Mouse (Mus musculus) limb, embryonic 15.5 days (tissue): ENCODE measurements around the gene Eef1akmt4. TPM values are rescaled to one million over a fixed set of nuclear protein-coding genes. Genes with fewer than 3 reads are reported as not detected.
A peak's percentile ranks its signal among the peaks of the same experiment; 100 is the strongest.

Experiments
- microRNA counts: library from miRNA; unstranded; fragments of <30 nt; microRNA quantifications from one replicate; lab custom pipeline; 2016
- microRNA-seq: library from miRNA; unstranded; fragments of <30 nt; microRNA quantifications from one replicate; pipeline ENCODE4, GENCODE M21; 2016
- polyA plus RNA-seq: library from polyadenylated mRNA; unstranded; fragments of >200 nt; fragmentation: Nextera tagmentation; extraction: Ambion mirVana; gene quantifications from 2 replicates; pipeline ENCODE4 v1.2.1, GENCODE M21; 2015

Gene Eef1akmt4
- polyA plus RNA-seq, 1 experiment from 2014 or later: 29.6 TPM

MicroRNA genes within 50 kb of the gene (microRNA counts, 519-probe panel; counts per million panel counts)
- 2,389 counts per million, percentile 47 among the panel's probes with 10 or more counts for microRNA mmu-miR-1224 (lab: Ali Mortazavi, UCI)

Small RNA genes within 50 kb of the gene (microRNA-seq; reads per million reads assigned to microRNA genes)
- 1.8 reads per million for gene Mir1224

Other genes with a start within 250 kb of the Eef1akmt4 start
- 67.0 and 76.2 TPM in 2 replicates for gene Abcc5, start 185.2 kb upstream of the Eef1akmt4 start, polyA plus RNA-seq
- 88.4 and 93.5 TPM in 2 replicates for gene Eif2b5, start 112.8 kb upstream of the Eef1akmt4 start, polyA plus RNA-seq
- gene Dvl3, start 94.6 kb upstream of the Eef1akmt4 start, polyA plus RNA-seq: 20.9 and 22.0 TPM in 2 replicates
- gene Ap2m1, start 76.1 kb upstream of the Eef1akmt4 start, polyA plus RNA-seq: 572 and 581 TPM in 2 replicates
- gene Abcf3, start 63.0 kb upstream of the Eef1akmt4 start, polyA plus RNA-seq: 60.0 and 60.3 TPM in 2 replicates
- 0.55 and 0.60 TPM in 2 replicates for gene Vwa5b2, start 22.1 kb upstream of the Eef1akmt4 start, polyA plus RNA-seq
- gene Gm49333, start within 50 bp of the Eef1akmt4 start, polyA plus RNA-seq: not detected in 2 replicates
- gene Alg3, start 142 bp downstream of the Eef1akmt4 start, polyA plus RNA-seq: 33.6 and 38.4 TPM in 2 replicates
- gene Camk2n2, start 9.7 kb downstream of the Eef1akmt4 start, polyA plus RNA-seq: 1.1 and 1.2 TPM in 2 replicates
- gene Ece2, start 18.2 kb downstream of the Eef1akmt4 start, polyA plus RNA-seq: 5.3 and 6.3 TPM in 2 replicates
- 292 and 314 TPM in 2 replicates for gene Psmd2, start 40.1 kb downstream of the Eef1akmt4 start, polyA plus RNA-seq
- gene Eif4g1, start 56.7 kb downstream of the Eef1akmt4 start, polyA plus RNA-seq: 161 and 175 TPM in 2 replicates
- gene Fam131a, start 81.6 kb downstream of the Eef1akmt4 start, polyA plus RNA-seq: 12.8 and 13.2 TPM in 2 replicates
- 87.1 and 89.8 TPM in 2 replicates for gene Polr2h, start 106.1 kb downstream of the Eef1akmt4 start, polyA plus RNA-seq
- 12.7 and 13.8 TPM in 2 replicates for gene Clcn2, start 106.2 kb downstream of the Eef1akmt4 start, polyA plus RNA-seq
- gene Chrd, start 121.5 kb downstream of the Eef1akmt4 start, polyA plus RNA-seq: 12.2 and 12.8 TPM in 2 replicates
- gene Thpo, start 122.9 kb downstream of the Eef1akmt4 start, polyA plus RNA-seq: 0.66 and 0.83 TPM in 2 replicates